Mouse (Mus musculus) lung, embryonic 14.5 days (tissue): ENCODE data around the gene Smarcd3. TPM values are rescaled to one million over a fixed set of nuclear protein-coding genes. Genes with fewer than 3 reads are reported as not detected.
A peak's percentile ranks its signal among the peaks of the same experiment; 100 is the strongest.

ENCODE experiments used
- ATAC-seq: fragments of 200-750 bp; cut with Nextera tagmentation; 2 replicates; pipeline ENCODE4 v1.8.0; 2017; ENCODE audit warnings: mild to moderate bottlenecking, moderate TSS enrichment, moderate library complexity; ENCODE audit not compliant: insufficient read depth
- DNase-seq: peaks from one replicate; pipeline ENCODE4 v3.0.0-alpha.2; 2015
- H3K27ac ChIP-seq: fragments of 300-500 bp; sonication (generic); 2 replicates; pipeline ENCODE4 v1.5.1; 2014; ENCODE audit warnings: low read depth, mild to moderate bottlenecking, moderate library complexity
- H3K27me3 ChIP-seq: fragments of 300-500 bp; sonication (generic); 2 replicates; pipeline ENCODE4 v1.6.1; 2014; ENCODE audit warnings: low read length, control low read depth; ENCODE audit not compliant: insufficient read depth
- H3K36me3 ChIP-seq: fragments of 300-500 bp; sonication (generic); 2 replicates; pipeline ENCODE4 v1.6.1; 2014; ENCODE audit warnings: control low read depth; ENCODE audit not compliant: insufficient read depth
- H3K4me1 ChIP-seq: fragments of 300-500 bp; sonication (generic); 2 replicates; pipeline ENCODE4 v1.6.1; 2014; ENCODE audit warnings: antibody characterized with exemption, control low read depth; ENCODE audit not compliant: insufficient read depth
- H3K4me2 ChIP-seq: fragments of 300-500 bp; sonication (generic); 2 replicates; pipeline ENCODE4 v1.6.1; 2014; ENCODE audit warnings: mild to moderate bottlenecking
- H3K4me3 ChIP-seq: fragments of 300-500 bp; sonication (generic); 2 replicates; pipeline ENCODE4 v1.5.1; 2014; ENCODE audit warnings: low read depth, low read length
- H3K9ac ChIP-seq: fragments of 300-500 bp; sonication (generic); 2 replicates; pipeline ENCODE4 v1.6.1; 2014
- H3K9me3 ChIP-seq: fragments of 300-500 bp; sonication (generic); 2 replicates; pipeline ENCODE4 v1.6.1; 2016; ENCODE audit warnings: low read depth, low read length, control low read depth
- CTCF ChIP-seq: IDR thresholded peaks from 2 replicates; pipeline ENCODE4 v1.5.1; 2016; ENCODE audit warnings: antibody characterized with exemption, low read depth
- WGBS: fragments of 180-500 bp; shearing (Covaris S2); extraction: QIAGEN DNeasy Blood & Tissue Kit; methylation state at CpG from one replicate; pipeline ENCODE4 v1.1.7; 2014; 5-methylcytosine and 5-hydroxymethylcytosine counted together
- polyA plus RNA-seq: library from polyadenylated mRNA; unstranded; fragments of >200 nt; fragmentation: Nextera tagmentation; extraction: Ambion mirVana; gene quantifications from 2 replicates; pipeline ENCODE4 v1.2.1, GENCODE M21; 2014

The Smarcd3 gene
- polyA plus RNA-seq, 1 experiment from 2014 or later: 37.2 TPM

GRCm38 (mm10) chr5:24593230-24593629 lies 31.0 kb downstream of the Smarcd3 start:
- H3K9me3 ChIP-seq: no peaks in the 10 kb centered on the region
- no peak overlapping the region for H3K4me2 ChIP-seq
- TF ChIP-seq CTCF: no peak
- no peak overlapping the region for H3K27ac ChIP-seq
- DNase-seq: no peak
- WGBS: 85% methylated on average over 10 of the region's 10 CpGs
- peaks cover 4% of the 10 kb centered on the region; the same call in 1 of the 2 replicates for H3K4me1 ChIP-seq
- H3K27me3 ChIP-seq: no peaks in the 10 kb centered on the region
- ATAC-seq: no peak
- no peak overlapping the region for H3K4me3 ChIP-seq
- peaks cover 52% of the 10 kb centered on the region for H3K36me3 ChIP-seq
- no peak overlapping the region; the same call in 1 of the 2 replicates for H3K9ac ChIP-seq

DNA sequence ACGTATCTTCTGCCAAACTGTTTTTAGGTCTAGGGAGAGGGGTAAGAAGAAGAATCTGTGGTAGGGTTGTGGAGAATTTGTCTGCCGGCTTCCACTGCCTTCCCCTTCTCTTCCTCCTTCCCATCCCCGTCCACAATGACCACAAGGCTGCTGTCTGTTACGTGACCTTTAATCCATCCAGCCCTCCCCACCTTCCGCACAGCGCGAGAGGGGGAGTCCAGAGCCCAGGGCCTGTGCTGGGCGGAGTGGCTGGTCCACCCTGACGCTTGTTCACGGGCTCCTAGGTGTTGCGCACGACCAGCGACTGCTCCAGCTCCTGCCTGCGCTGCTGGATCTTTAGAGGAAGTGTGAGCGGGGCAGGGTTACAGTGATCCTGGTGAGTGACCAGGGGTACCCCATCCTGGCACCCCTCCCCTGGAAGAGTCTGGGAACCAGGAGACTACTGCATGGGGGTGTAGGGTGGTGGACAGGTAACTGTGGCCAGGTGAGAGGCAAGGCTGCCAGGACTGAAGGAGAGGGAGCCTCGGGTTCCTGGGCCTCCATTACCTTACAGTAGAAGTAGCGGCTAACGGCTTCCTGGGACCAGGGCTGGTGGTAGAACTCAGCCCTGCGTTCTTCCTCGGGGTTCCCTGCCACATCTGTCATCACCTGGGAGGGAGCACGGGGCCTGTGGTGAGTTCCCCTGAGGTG lies 31.6 kb downstream of the Smarcd3 start:
- 67% methylated on average over 21 of the region's 21 CpGs for WGBS

GRCm38 (mm10) chr5:24591796-24592470 lies 32.3 kb downstream of the Smarcd3 start:
- ATAC-seq: no peak

More for the DNA sequence above, 31.6 kb downstream of the Smarcd3 start:
- no peak overlapping the region for H3K27ac ChIP-seq
- H3K9ac ChIP-seq: no peak overlapping the region; the same call in 1 of the 2 replicates
- no peaks in the 10 kb centered on the region for H3K27me3 ChIP-seq
- DNase-seq (no peak), ATAC-seq (no peak)
- no peaks in the 10 kb centered on the region for H3K9me3 ChIP-seq
- peak overlapping the region; percentile 31; the same call in 1 of the 2 replicates for H3K4me2 ChIP-seq
- H3K4me1 ChIP-seq: peaks cover 4% of the 10 kb centered on the region
- no peak for TF ChIP-seq CTCF
- peaks cover 56% of the 10 kb centered on the region for H3K36me3 ChIP-seq
- no peak overlapping the region for H3K4me3 ChIP-seq

GRCm38 (mm10) chr5:24591268-24591721 lies 32.9 kb downstream of the Smarcd3 start:
- H3K9me3 ChIP-seq: no peaks in the 10 kb centered on the region
- no peak overlapping the region for H3K4me3 ChIP-seq
- peaks cover 56% of the 10 kb centered on the region for H3K36me3 ChIP-seq
- no peak overlapping the region; the same call in 1 of the 2 replicates for H3K27ac ChIP-seq
- no peak overlapping the region for H3K9ac ChIP-seq
- DNase-seq: peak; percentile 31
- WGBS: 38% methylated on average over 23 of the region's 23 CpGs
- H3K27me3 ChIP-seq: no peaks in the 10 kb centered on the region
- H3K4me2 ChIP-seq: peak overlapping the region; percentile 31
- TF ChIP-seq CTCF: no peak
- H3K4me1 ChIP-seq: peaks cover 8% of the 10 kb centered on the region; the same call in 1 of the 2 replicates
- no peak for ATAC-seq

More at GRCm38 (mm10) chr5:24591796-24592470, 32.3 kb downstream of the Smarcd3 start:
- Histone ChIP-seq H3K9me3 (no peaks in the 10 kb centered on the region), H3K4me1 (peaks cover 8% of the 10 kb centered on the region), H3K4me2 (peak overlapping the region; percentile 31), H3K27ac (no peak overlapping the region), H3K9ac (no peak overlapping the region), H3K36me3 (peaks cover 56% of the 10 kb centered on the region), H3K27me3 (no peaks in the 10 kb centered on the region), H3K4me3 (no peak overlapping the region)
- no peak for TF ChIP-seq CTCF
- 55% methylated on average over 24 of the region's 24 CpGs for WGBS
- DNase-seq: peak; percentile 35

DNA sequence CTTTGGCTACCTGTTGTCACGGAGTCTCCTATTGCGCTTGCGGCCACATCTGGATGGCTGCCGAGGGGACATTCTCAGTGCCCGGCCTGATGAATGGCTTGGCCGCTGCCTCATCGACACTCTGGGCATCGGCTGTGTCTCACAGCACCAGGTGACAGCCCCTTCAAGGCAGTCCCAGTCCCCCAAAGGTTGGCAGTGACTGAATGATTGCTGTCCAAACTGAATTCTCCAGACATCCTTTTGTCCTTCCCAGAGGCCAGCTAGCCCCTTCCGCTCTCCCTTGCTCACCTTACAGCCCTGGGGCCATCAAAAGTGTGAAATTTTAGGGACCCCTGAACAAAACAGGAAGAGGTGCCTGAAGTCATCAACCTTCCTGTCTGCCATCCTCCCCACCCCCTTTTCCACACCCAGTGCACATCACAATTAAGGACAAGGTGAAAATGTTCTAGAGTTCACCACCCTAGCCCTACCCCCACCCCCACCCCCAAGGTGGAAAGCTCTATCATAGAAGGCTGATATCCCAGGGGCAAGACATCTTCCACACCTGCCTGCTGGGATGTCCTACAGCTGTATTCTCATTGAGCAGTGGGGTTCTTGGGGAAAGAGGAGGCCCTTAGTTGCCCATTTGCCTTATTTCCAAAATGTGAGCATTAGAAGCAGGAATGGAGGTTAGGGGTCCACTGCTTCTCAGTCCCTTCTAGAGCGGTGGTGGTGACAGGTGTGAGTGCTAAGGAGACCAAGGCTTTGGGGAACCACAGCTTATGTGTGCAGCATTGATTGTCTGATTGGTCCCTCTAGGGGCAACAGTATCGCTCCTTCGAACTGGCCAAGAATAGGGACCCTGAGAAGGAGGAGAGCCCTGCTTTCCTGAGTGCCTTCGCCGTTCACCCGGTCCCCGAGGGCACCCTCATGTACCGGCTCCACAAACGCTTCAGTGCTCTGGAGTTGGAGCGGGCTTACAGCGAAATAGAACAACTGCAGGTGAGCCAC lies 34.4 kb downstream of the Smarcd3 start:
- Histone ChIP-seq H3K4me3 (no peak overlapping the region), H3K27me3 (no peaks in the 10 kb centered on the region), H3K4me1 (peaks cover 8% of the 10 kb centered on the region; the same call in 1 of the 2 replicates), H3K9ac (no peak overlapping the region), H3K36me3 (peaks cover 51% of the 10 kb centered on the region), H3K27ac (no peak overlapping the region), H3K9me3 (no peaks in the 10 kb centered on the region), H3K4me2 (no peak overlapping the region)
- 89% methylated on average over 20 of the region's 20 CpGs for WGBS
- TF ChIP-seq CTCF: no peak
- ATAC-seq (no peak), DNase-seq (no peak)

GRCm38 (mm10) chr5:24587200-24587577 lies 37.0 kb downstream of the Smarcd3 start:
- Histone ChIP-seq H3K4me3 (peak overlapping the region; percentile 76), H3K9ac (peak overlapping the region; percentile 76), H3K27me3 (no peaks in the 10 kb centered on the region), H3K4me1 (peaks cover 8% of the 10 kb centered on the region; the same call in 1 of the 2 replicates), H3K4me2 (peak overlapping the region; percentile 92), H3K27ac (peak overlapping the region; percentile 54; the same call in 1 of the 2 replicates), H3K36me3 (peaks cover 25% of the 10 kb centered on the region), H3K9me3 (no peaks in the 10 kb centered on the region)
- WGBS: 11% methylated on average over 4 of the region's 4 CpGs
- TF ChIP-seq CTCF: no peak
- DNase-seq: no peak
- 0 out of 2 replicates have a peak, but pooled peaks have one; percentile 15 for ATAC-seq
